Mouse (Mus musculus) kidney, postnatal 25 days (tissue): Measurements from ENCODE around the gene Mup4.
"Not testable (repeated sequence)": the region's sequence is repeated elsewhere in the genome, so short reads cannot be mapped to it uniquely, and the experiment has no call there.

Source experiments
- DNase-seq, 2 experiments: peaks; one replicate each; pipeline ENCODE4 v3.0.0; 2021; ENCODE audit warnings: mixed read lengths in 2 of 2

The Mup4 gene

DNA sequence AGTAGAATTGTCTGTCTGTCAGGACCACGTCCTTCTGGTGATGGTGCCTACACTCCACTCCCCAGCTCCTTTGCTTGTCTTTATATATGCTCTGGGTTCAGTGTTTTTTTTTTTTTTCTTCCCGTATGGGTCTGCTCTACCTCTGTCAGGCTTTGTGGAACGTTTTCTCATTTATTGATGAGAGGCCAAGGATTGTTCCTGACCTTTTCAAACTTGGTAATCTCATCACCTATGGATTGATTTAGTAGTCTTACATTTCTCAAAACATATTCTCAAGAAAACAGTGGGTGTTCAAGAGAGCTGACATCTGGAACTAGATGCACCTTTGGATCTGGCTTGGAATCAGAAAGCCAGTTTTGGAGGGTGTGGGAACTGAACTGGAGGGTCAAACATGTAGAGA, at the start of gene Mup4:
Gene Mup4, minus strand, starts transcription at position 101 of the 400 bp plus-strand sequence.
- no peak for DNase-seq

GRCm38 (mm10) chr4:59997894-59998293, 37.4 kb upstream of the Mup4 start:
- not testable (repeated sequence) for DNase-seq

- no peak for DNase-seq
Measured at GRCm38 (mm10) chr4:59963405-59964344, 3.2 kb upstream of the Mup4 start, which contains the start of gene Mup6. Gene Mup6 (plus strand): TSS chr4:59964294.

DNA sequence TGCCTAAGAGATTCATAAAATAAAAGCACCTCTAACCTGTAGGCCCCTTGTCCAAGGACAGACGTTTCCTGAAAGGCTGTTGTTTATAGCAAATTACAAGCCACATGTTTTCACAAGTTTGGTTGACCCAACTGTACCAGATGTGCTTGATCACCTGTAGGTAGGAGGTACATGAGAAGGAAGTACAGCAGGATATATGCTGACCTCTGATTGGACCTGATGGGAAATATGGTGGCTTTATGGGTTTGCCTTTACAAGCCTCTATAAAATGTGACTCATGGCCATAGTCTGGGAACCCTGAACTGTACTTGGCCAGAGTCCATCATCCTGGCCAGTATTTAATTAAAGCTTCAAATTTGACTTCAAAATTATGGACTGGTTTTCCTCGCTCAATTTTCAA, 23.0 kb downstream of the Mup4 start:
- DNase-seq, result no peak

DNA sequence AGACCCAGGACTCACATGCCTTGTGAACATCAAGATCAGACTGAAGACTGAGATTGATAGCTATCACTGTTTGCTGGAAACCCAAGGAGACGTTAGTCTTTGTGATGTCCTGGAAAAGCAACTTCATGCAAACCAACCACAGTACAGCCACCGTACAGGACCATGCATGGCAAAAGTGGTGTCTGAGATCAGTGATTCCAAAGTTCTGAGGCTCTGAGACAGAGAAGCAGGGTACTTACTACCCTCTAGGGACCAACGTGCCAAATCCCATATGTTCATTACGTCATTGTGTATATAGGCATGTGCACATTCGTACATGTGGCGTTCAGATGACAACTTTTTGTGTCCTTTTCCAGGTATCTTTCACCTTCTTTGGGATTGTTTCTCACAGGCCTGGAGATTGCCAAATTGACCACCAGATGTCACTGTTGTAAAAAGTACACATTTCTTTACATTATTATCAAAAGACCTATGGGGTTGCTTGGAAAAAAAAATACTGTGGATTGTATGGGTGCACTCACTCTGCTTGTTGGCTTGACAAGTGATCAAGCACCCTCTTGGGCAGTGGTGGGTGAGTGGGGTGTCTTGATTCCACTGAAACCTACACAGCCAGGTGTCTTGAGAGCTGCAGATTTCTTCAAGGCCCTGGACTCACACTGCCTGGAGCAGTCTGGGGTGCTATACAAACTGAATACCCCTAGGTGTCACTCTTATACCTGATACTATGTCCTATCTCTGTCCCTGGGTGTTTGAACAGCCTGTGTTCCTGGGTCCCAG, 27.8 kb downstream of the Mup4 start:
- DNase-seq, result peak in 1 of 2 experiments; percentile 14

DNA sequence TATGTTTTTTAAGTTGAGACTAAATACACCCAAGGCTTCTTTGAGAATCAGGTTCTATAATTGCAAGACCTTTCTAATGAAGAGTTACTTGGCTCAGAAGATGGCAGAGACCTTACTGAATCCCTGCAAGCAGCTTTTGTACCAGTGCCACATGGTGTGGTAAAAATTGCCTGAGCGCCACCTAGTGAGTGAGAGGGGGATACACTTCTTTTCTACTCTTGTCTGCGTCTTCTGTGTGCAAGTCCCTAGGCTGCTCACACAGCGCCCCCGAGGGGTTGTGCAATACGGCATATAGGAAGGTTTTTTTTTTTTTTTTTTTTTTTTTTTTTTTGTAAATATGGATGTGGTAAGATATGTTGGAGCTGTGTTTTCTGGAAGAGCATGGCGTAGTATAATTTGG, 32.2 kb downstream of the Mup4 start:
- DNase-seq, result peak; percentile 81 to 85

DNA sequence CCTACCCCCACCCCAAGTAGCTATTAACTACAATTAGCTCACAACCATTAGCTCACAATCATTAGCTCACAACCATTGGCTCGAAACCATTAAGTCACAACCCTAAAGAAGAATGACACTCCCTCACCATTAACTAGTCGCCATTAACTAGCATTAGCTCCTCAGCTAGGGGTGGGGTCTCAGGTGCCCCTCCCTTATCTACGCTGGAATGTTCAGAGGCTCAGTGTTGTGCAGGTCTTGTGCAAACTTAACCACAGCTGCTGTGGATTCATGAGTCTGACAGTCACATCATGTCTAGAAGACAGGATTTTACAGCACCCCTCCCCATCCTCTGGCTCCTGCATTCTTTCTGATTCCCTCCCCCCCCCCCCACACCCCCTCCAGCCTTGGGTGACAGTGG, 32.8 kb downstream of the Mup4 start:
- no peak for DNase-seq

GRCm38 (mm10) chr4:59925082-59925481, 35.4 kb downstream of the Mup4 start:
- DNase-seq, result no peak

GRCm38 (mm10) chr4:59917966-59918365, 42.5 kb downstream of the Mup4 start:
- DNase-seq, result no peak

- DNase-seq, result peak; percentile 80 to 86
Measured at GRCm38 (mm10) chr4:59914608-59915403, 45.7 kb downstream of the Mup4 start, which contains the start of gene Slc46a2. Gene Slc46a2 (minus strand): TSS chr4:59915056.

GRCm38 (mm10) chr4:59908785-59909184, 51.7 kb downstream of the Mup4 start:
- peak in 1 of 2 experiments; percentile 52 for DNase-seq

GRCm38 (mm10) chr4:59907657-59908230, 52.8 kb downstream of the Mup4 start:
- DNase-seq, result peak in 1 of 2 experiments; percentile 11

- peak; percentile 24 to 49 for DNase-seq
Measured at GRCm38 (mm10) chr4:59907092-59907491, 53.4 kb downstream of the Mup4 start.
